Mouse (Mus musculus) layer of hippocampus, adult 2 months (tissue): Measurements from ENCODE around the gene Arid3c. TPM values are rescaled to one million over a fixed set of nuclear protein-coding genes. Genes with fewer than 3 reads are reported as not detected.
A peak's percentile ranks its signal among the peaks of the same experiment; 100 is the strongest.
"Not testable (repeated sequence)": the region's sequence is repeated elsewhere in the genome, so short reads cannot be mapped to it uniquely, and the experiment has no call there.

ENCODE experiments used
- DNase-seq, 2 experiments: peaks; one replicate each; pipeline ENCODE4 v3.0.0; 2022; ENCODE audit warnings: low spot score in 2 of 2
- H3K27ac ChIP-seq: fragments of 200-600 bp; 2 replicates; pipeline ENCODE4 v1.8.1; 2022
- H3K4me3 ChIP-seq: fragments of 200-600 bp; 2 replicates; pipeline ENCODE4 v1.8.1; 2022; ENCODE audit warnings: mild to moderate bottlenecking
- CTCF ChIP-seq: fragments of 200-600 bp; conservative IDR thresholded peaks from 2 replicates; pipeline ENCODE4 v1.8.1; 2022; ENCODE audit warnings: antibody characterized with exemption, mild to moderate bottlenecking, moderate library complexity
- total RNA-seq, 2 experiments: library from RNA; stranded (reverse); gene quantifications; 2 replicates each; pipeline ENCODE4 v1.2.3; 2021

The Arid3c gene
- total RNA-seq, 2 experiments from 2014 or later = not detected

- no peak overlapping the region for H3K27ac ChIP-seq
- H3K4me3 ChIP-seq = no peak overlapping the region
- peak; percentile 62 for TF ChIP-seq CTCF
- no peak for DNase-seq
Observed at GRCm38 (mm10) chr4:41710229-41710628, 20.7 kb downstream of the Arid3c start.

DNA sequence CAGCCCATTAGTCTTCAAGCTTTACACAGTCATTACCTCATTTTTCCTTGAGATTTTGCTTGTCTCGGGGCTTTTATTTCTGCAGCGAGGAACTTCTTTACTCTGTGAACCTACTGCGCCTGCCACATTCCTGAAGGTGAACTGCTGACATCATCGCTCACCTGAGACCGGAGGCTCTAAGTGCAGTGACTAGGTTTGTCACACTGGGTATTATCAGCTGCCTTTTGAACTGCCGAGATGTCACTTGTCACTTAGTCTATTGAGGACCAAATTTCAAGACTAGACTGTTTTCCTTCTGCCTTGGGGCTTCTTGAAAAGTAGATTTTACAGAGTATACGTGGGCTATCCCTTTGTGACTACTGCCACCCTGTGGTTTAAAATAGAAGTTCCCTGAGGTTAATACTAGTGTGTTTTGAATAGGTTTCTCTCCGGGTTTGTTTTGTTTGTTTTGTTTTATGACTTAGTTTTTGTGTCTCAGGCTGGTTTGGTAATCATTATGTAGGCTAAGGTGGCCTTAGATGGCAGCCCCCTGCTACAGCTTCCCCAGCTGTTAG lies 22.7 kb downstream of the Arid3c start:
- TF ChIP-seq CTCF = peak; percentile 94
- Histone ChIP-seq H3K4me3 (no peak overlapping the region), H3K27ac (no peak overlapping the region; the same call in 1 of the 2 replicates)
- DNase-seq = peak in 1 of 2 experiments; percentile 66

GRCm38 (mm10) chr4:41707011-41707535 lies 23.9 kb downstream of the Arid3c start:
- peak; percentile 63 for DNase-seq
- Histone ChIP-seq H3K4me3 (no peak overlapping the region), H3K27ac (peak overlapping the region; percentile 23; the same call in 1 of the 2 replicates)
- TF ChIP-seq CTCF = peak; percentile 83

DNA sequence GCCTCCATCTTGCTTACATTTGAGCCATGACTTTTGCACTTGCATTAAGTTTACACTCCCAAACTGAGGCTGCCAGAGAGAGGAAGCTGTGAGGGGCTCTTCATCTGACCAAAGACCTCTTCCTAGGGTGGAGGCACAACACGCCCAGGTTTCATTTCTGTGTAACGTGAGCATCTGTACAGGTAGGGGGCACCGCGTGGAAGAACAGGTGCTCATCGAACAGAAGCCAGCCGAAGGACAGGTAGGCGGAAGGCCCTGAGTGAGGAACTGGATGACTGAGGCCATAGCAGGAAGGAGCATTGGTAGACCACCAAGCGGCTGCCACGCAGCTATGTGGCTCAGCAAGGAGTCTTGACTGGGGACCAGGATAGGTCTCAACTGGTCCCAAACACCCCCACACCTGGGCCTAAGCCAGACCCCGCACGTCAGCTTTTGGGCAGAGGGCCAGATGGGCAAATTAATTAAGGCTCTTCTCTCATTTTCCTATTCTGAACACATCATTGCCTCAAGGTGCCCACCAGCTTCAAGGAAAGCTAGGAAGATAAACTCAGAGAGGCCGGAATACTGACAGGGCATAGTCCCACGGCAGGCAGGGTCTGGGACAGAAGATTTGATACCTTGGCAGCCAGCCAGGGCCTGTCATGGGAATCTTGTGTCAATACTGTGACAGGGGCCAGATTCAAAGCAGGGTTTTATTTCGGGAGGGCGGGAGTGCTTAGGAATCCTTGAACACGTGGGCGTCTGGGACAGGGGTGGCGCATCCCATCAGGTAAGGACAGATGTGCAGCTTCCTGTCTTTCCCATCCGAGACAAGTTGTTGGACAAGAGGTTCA lies 24.8 kb downstream of the Arid3c start:
- no peak for DNase-seq
- TF ChIP-seq CTCF = no peak
- H3K27ac ChIP-seq = no peak overlapping the region
- no peak overlapping the region for H3K4me3 ChIP-seq

DNA sequence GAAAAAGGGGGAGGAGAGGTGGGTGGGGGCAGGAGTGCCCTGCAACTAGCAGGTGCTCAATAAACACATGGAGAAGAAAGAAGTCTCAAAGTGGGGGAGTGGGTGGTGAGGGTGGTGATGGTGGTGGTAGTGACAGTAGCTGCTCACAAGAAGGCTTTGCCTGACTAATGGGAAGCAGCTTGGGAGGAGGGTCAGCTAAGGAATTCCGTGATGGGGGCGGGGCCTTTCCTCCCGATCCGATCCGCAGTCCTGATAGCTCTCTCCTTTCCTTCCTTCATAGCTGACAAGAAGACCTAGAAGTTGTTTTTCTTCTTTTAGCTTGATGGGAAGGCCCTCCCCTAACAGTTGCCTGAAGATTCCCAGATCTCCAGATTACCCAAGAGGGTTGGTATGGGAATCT lies 26.3 kb downstream of the Arid3c start:
- H3K27ac ChIP-seq = no peak overlapping the region
- no peak for DNase-seq
- no peak overlapping the region for H3K4me3 ChIP-seq
- no peak for TF ChIP-seq CTCF

DNA sequence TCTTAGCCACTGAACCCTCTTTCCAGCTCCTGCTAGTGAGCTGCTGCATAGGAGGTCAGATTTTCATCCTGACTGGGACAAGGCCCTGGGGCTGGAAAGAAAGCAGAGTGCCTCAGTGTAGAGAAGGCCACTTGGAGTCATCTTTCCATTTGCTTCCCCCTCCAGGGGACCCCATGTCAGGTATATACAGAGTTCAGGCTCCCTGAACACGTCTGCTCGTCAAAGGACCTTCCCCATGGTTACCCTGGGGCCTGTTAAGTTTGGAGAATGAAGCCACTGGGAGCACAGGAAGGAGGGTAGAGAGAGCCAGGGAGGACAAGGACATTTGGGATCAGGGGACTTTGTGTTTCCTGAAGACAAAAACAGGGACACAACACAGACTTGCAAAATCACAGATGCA lies 28.7 kb downstream of the Arid3c start:
- H3K27ac ChIP-seq, DNase-seq, H3K4me3 ChIP-seq: not testable (repeated sequence)

DNA sequence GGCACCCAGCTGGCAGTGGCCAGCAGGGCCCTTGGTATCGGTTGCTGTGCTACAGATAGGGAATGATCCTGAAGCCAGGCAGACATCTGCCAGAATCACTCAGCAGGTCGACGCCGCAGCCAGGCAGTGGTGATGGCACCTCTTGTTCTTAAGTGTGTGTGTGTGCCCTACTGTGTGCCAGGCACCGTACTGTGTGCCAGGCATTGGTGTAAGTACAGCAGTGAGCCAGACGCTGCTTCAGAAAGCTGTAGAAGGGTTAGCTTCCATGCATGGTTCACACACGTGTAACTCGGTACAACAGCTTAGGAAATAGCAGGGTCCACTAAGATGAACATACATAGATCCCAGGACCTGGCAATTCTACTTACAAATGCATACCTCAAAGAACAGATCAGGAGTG lies 30.7 kb downstream of the Arid3c start:
- not testable (repeated sequence) for H3K27ac ChIP-seq, H3K4me3 ChIP-seq, DNase-seq

DNA sequence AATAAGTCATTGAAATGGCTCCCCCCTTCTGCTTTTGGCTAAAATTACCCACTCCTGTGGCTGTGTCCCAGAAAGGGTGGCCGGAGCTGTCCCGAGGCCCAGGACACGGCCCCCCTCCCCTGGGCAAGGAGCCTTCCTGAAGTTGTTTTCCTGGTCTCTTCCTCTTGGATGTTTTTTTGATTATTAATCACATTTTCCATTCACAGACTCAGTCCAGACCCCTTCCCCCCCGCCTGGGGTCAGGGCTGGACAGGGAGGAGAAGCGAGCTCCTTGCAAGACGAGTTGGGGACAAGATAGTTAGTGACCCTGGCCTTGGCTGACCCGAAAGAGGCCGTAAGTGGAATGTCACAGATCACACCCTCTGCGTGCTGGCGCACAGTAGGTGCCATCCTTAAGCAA lies 31.2 kb downstream of the Arid3c start, which contains the start of gene Il11ra1:
Il11ra1 (plus strand) TSS at position 207 of the 400 bp plus-strand sequence.
- peak within 1 kb of the TSS; percentile 43; the same call in 1 of the 2 replicates for H3K27ac ChIP-seq
- not testable (repeated sequence) for H3K4me3 ChIP-seq, DNase-seq

DNA sequence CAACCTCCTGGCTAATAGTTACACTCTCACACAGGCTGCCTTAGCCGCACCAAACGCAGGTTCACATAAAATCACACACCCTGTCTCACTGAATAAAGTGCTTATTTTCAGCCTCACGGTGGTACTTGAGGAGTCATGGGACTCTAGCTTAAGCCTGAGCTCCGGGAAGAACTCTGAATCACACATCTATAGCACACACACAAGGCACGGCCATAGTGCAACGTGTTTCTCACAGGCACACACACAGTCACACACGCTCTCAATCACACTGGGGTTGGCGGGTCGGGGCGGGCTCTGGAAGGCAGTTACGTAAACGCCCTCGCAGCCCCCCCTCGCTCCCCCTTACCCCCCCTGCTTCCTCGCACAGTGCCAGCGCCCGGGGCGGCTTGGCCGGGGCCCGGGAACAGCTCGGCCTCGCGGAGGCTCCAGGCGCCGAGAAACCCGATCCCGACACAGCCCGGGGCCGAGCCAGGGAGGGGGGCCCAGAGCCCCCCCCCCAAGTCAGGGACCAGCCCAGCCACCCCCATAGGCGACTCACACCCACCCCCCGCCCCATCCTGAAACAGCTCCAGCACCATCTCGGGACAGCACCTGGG lies 32.4 kb downstream of the Arid3c start:
- not testable (repeated sequence) for DNase-seq, H3K27ac ChIP-seq, H3K4me3 ChIP-seq

DNA sequence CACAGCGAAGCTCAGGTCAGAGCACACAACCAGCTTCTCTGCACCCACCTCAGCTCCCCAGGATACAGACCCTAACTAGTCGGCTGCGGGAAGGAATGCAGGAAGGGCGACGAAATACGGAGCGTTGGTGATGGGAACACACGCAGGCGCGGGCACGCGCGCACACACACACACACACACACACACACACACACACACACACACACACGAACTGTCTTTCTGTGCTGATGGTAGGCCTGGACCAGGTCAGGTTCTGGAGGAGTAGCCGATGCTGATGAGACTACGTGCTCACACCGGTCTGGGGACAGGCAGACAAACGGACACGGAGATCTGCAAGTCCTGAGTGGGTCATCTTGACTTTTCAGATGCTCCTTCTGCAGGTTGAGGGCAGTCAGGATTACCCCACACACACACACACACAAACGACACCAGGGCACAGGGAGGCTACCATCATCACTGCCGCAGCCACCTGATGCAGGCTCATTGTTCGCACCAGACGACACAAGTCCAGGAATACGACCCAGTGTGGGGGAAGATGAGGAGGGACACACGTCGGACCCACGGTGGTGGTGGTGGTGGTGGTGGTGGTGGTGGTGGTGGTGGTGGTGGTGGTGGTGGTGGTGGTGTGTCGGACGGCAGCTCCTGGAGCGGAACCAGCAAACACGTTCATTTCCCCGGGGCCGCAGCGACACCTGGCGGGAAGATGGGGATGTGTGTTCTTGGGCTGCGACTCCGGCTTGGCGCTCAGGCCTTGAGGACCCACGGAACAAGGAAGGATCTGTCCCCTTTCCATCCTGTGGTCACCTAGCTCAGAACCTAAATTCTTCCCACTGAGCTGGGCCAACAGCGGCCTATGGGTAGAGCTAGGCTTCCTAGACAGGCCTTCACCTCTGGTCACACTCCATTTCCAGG lies 33.8 kb downstream of the Arid3c start, which contains the start of gene Cntfr:
Cntfr (minus strand) TSS at position 160 of the 912 bp plus-strand sequence.
- peak; percentile 78 to 89 for DNase-seq
- peak within 1 kb of the TSS; percentile 77; the same call in 1 of the 2 replicates for H3K27ac ChIP-seq
- H3K4me3 ChIP-seq = not testable (repeated sequence)
- TF ChIP-seq CTCF = peak; percentile 73

- DNase-seq, H3K4me3 ChIP-seq: not testable (repeated sequence)
Observed at GRCm38 (mm10) chr4:41696452-41696851, 34.5 kb downstream of the Arid3c start.

GRCm38 (mm10) chr4:41695800-41696199 lies 35.1 kb downstream of the Arid3c start:
- not testable (repeated sequence) for DNase-seq, H3K4me3 ChIP-seq
- peak overlapping the region; percentile 77; the same call in 1 of the 2 replicates for H3K27ac ChIP-seq

More at GRCm38 (mm10) chr4:41696452-41696851, 34.5 kb downstream of the Arid3c start:
- not testable (repeated sequence) for H3K27ac ChIP-seq

DNA sequence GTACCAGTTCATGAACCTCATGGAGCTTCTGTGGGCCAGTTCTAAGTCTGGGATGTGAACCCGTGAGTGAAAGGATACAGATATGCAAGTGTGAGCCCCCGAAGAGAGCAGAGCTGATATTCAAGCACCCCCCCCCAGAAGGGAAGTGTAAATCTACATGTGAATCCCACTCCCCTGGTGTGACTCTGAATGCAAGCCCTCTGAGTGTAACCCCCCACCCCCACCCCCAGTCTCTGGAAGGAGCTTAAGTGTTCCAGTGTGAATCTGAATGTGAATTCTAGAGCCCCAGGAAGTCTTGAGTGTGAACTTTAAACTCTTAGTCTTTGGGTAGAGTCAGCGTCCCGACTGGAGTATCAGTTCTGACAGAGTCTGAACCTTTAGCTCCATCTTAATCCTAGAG lies 37.4 kb downstream of the Arid3c start:
- not testable (repeated sequence) for H3K4me3 ChIP-seq, H3K27ac ChIP-seq, DNase-seq

GRCm38 (mm10) chr4:41690014-41690413 lies 40.9 kb downstream of the Arid3c start:
- not testable (repeated sequence) for H3K4me3 ChIP-seq, H3K27ac ChIP-seq, DNase-seq

DNA sequence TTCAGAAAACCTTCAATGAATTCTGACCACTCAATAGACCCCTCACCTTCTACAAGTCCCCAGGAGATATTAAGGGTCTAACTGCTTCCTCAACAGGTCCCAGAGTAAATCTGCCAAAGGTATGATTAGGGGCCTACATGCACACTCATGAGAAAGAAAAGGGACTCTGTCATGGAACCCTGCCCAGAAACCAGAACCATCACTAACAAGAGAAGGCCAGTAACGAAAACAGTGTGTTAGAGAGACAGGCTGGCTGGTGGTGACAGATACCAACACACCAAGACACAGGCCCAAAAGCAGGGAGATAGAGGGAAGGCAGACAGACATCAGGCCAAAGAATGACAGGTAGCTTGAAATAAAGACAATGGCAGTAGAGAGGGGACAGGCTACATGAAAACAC lies 42.4 kb downstream of the Arid3c start:
- DNase-seq, H3K27ac ChIP-seq, H3K4me3 ChIP-seq: not testable (repeated sequence)

- not testable (repeated sequence) for H3K27ac ChIP-seq, DNase-seq, H3K4me3 ChIP-seq
Observed at GRCm38 (mm10) chr4:41685882-41686492, 45.0 kb downstream of the Arid3c start.
